Mouse (Mus musculus): ENCODE measurements around the gene Fmr1nb. TPM values are rescaled to one million over a fixed set of nuclear protein-coding genes. Genes with fewer than 3 reads are reported as not detected.
"Not testable (repeated sequence)": the region's sequence is repeated elsewhere in the genome, so short reads cannot be mapped to it uniquely, and the experiment has no call there.

The Fmr1nb gene
- 0.54 TPM in 1 of 2 replicates, not detected in the other for polyA plus RNA-seq (2014; fragmentation: Nextera tagmentation; extraction: Ambion mirVana)

DNA sequence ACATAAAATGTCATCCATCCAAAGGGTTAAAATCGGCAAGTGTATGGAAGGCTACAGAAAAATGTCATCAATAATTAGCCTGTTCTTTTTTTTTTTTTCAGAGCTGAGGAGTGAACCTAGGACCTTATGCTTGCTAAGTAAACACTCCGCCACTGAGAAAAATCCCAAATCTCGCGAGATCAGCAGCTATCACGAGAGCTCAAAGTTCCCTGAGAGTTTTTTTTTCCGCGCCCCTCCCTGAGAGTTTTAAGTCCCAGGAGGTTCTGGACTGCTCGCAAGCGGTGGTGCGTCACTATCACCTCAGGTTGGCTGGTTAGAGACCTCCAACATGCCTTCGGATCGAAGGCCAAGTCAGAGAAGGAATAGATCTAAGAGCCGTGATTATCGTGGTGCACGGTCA, at the start of gene Fmr1nb:
Fmr1nb (plus strand) TSS at position 234 of the 400 bp plus-strand sequence.
- Histone ChIP-seq H3K27ac (replicated peaks; ENCODE audit: low read depth, low read length) (no peak within 1 kb of the TSS), H3K4me3 (ENCODE audit: low read depth, low read length) (no peak within 1 kb of the TSS), H3K27me3 (replicated peaks; ENCODE audit: control insufficient read depth, insufficient read depth, low read length) (no peaks in the 10 kb centered on the region), H3K4me1 (ENCODE audit: control insufficient read depth, insufficient read depth, low read length) (no peaks in the 10 kb centered on the region), H3K4me2 (ENCODE audit: low read depth, low read length) (no peak within 1 kb of the TSS), H3K9me3 (ENCODE audit: control insufficient read depth, low read length) (no peaks in the 10 kb centered on the region), H3K9ac (ENCODE audit: low read depth, low read length) (no peak within 1 kb of the TSS), H3K36me3 (ENCODE audit: control insufficient read depth, insufficient read depth, low read length) (no peaks in the 10 kb centered on the region)
- ATAC-seq (ENCODE audit: low read depth) (no peak), DNase-seq (ENCODE audit: low spot score) (no peak)
- WGBS: 84% methylated on average over 15 of the region's 15 CpGs

DNA sequence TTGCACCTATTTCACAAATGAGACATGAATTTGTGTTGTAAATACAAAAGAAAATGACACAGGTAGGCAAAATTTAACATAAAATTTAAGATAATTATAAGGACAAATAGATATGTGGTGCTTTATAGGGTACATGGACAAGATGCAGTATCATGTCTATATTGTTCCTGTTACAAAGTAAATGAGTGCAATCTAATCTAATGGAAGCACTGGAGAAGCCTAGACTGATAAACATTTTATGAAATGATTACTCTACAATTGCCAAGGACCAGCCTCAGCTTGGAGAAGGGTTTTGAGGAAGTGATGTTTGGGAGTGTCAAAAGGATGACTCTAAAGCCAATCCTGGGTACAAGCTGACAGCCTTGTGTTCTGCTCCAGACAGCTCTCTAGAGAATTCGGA, 24.7 kb upstream of the Fmr1nb start:
- H3K4me1 ChIP-seq (ENCODE audit: control insufficient read depth, insufficient read depth, low read length): no peaks in the 10 kb centered on the region
- H3K4me2 ChIP-seq (ENCODE audit: low read depth, low read length): no peak overlapping the region
- H3K9ac ChIP-seq (ENCODE audit: low read depth, low read length): no peak overlapping the region
- no peaks in the 10 kb centered on the region for H3K36me3 ChIP-seq (ENCODE audit: control insufficient read depth, insufficient read depth, low read length)
- H3K27ac ChIP-seq (replicated peaks; ENCODE audit: low read depth, low read length): no peak overlapping the region
- H3K27me3 ChIP-seq (replicated peaks; ENCODE audit: control insufficient read depth, insufficient read depth, low read length): no peaks in the 10 kb centered on the region
- DNase-seq (ENCODE audit: low spot score) (no peak), ATAC-seq (ENCODE audit: low read depth) (no peak)
- H3K9me3 ChIP-seq (ENCODE audit: control insufficient read depth, low read length): no peaks in the 10 kb centered on the region
- WGBS: 62% methylated on average over 1 of the region's 1 CpGs
- no peak overlapping the region for H3K4me3 ChIP-seq (ENCODE audit: low read depth, low read length)

- 55% methylated on average over 2 of the region's 2 CpGs for WGBS
- no peaks in the 10 kb centered on the region for H3K27me3 ChIP-seq (replicated peaks; ENCODE audit: control insufficient read depth, insufficient read depth, low read length)
- H3K4me2 ChIP-seq (ENCODE audit: low read depth, low read length): no peak overlapping the region
- H3K36me3 ChIP-seq (ENCODE audit: control insufficient read depth, insufficient read depth, low read length): no peaks in the 10 kb centered on the region
- no peak overlapping the region for H3K27ac ChIP-seq (replicated peaks; ENCODE audit: low read depth, low read length)
- H3K4me1 ChIP-seq (ENCODE audit: control insufficient read depth, insufficient read depth, low read length): no peaks in the 10 kb centered on the region
- no peak for ATAC-seq (ENCODE audit: low read depth)
- no peak for DNase-seq (ENCODE audit: low spot score)
- no peak overlapping the region for H3K4me3 ChIP-seq (ENCODE audit: low read depth, low read length)
- H3K9ac ChIP-seq (ENCODE audit: low read depth, low read length): no peak overlapping the region
- no peaks in the 10 kb centered on the region for H3K9me3 ChIP-seq (ENCODE audit: control insufficient read depth, low read length)
These were observed 21.6 kb upstream of the Fmr1nb start for GRCm38 (mm10) chrX:68740088-68740487.

DNA sequence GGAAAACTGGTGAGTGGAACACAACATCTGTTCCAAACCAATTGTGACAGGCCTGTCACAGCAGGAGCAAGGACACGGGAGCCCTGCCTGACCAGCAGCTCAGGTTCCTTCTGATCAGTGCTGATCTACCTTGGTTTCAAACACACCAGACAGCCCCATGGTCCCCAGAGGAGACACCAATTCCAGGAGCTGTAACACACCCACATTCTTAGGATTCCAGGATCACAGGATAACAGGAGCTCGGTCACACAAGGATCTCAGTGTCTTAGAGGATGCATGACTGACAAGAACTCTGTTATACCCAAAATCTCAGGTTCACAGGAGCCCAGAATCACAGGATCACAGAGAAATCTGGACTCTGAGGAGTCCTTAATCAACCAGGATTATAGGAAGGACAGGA, 58.8 kb downstream of the Fmr1nb start:
- H3K9ac ChIP-seq (ENCODE audit: low read depth, low read length); H3K27me3 ChIP-seq (replicated peaks; ENCODE audit: control insufficient read depth, insufficient read depth, low read length); H3K36me3 ChIP-seq (ENCODE audit: control insufficient read depth, insufficient read depth, low read length); ATAC-seq (ENCODE audit: low read depth); H3K9me3 ChIP-seq (ENCODE audit: control insufficient read depth, low read length); H3K27ac ChIP-seq (replicated peaks; ENCODE audit: low read depth, low read length); H3K4me1 ChIP-seq (ENCODE audit: control insufficient read depth, insufficient read depth, low read length): not testable (repeated sequence)
- H3K4me3 ChIP-seq (ENCODE audit: low read depth, low read length): 0 out of 2 replicates have a peak overlapping the region, but pooled peaks have one; percentile 28
- 36% methylated on average over 2 of the region's 2 CpGs for WGBS
- H3K4me2 ChIP-seq (ENCODE audit: low read depth, low read length): peak overlapping the region; percentile 40
- DNase-seq (ENCODE audit: low spot score): peak; percentile 0

DNA sequence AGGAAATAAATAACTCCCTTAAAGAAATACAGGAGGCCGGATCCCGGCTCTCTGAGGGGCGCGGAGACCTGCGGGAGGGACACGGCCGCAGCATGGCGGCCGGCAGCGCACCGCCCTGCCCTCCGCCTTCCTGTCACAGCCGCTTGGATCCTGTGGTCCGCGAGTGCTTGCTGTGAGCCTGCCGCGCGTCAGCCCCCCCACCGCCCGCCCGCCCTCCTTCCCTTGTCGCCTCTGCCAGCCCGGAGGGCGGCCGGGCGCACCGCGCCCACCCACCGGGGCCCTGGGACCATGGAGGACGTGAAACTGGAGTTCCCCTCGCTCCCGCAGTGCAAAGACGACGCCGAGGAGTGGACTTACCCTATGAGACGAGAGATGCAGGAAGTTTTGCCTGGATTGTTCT, 59.4 kb downstream of the Fmr1nb start, which contains the start of gene Gm14698:
Gm14698 (plus strand) TSS at position 35 of the 400 bp plus-strand sequence.
- not testable (repeated sequence) for H3K27ac ChIP-seq (replicated peaks; ENCODE audit: low read depth, low read length); H3K36me3 ChIP-seq (ENCODE audit: control insufficient read depth, insufficient read depth, low read length); H3K27me3 ChIP-seq (replicated peaks; ENCODE audit: control insufficient read depth, insufficient read depth, low read length); H3K4me1 ChIP-seq (ENCODE audit: control insufficient read depth, insufficient read depth, low read length); H3K9me3 ChIP-seq (ENCODE audit: control insufficient read depth, low read length)
- Histone ChIP-seq H3K4me3 (ENCODE audit: low read depth, low read length) (peak within 1 kb of the TSS; percentile 28), H3K9ac (ENCODE audit: low read depth, low read length) (peak within 1 kb of the TSS; percentile 51; the same call in 1 of the 2 replicates), H3K4me2 (ENCODE audit: low read depth, low read length) (peak within 1 kb of the TSS; percentile 40)
- DNase-seq (ENCODE audit: low spot score): peak; percentile 7
- peak; percentile 86 for ATAC-seq (ENCODE audit: low read depth)
- 27% methylated on average over 9 of the region's 36 CpGs for WGBS

DNA sequence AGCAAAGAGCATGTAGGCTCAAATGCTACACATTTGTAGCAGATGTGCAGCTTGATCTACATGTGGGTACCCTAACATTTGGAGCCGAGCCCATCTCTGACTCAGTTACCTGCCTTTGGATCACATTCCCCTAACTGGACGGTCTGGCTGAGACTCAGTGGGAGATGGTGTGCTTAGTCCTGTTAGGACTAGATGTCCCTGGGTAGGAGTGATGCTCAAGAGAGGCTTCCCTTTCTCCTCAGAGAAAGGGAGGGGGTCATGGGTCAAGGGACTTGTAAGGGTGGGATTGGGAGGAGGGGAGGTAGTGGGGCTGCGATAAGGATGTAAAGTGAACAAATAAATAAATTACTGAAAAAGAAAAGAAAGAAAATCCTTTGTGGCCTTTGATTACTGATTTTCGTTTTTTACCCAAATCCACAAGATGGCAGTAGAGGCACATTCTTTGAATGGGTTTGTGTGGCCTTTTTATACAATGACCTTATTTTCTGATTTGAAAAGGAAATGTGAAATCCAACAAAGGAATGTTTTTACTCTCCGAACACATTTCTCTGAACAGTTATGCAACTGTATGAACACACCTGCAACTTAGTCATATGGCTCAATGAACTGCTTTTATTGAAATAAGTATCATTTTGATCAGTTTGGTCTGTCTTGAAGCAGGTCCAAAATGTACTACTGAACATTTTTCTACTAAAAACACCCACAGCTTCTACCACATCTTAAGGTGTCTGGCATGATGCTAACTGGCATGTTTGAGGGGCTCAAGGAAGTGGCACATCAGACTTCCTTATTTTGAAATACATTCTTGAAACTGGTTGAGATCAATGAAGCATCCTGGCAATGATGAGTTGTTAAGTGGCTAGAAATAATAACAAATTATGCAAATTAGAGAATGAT, 78.2 kb downstream of the Fmr1nb start:
- Histone ChIP-seq H3K9ac (ENCODE audit: low read depth, low read length) (no peak overlapping the region), H3K36me3 (ENCODE audit: control insufficient read depth, insufficient read depth, low read length) (no peaks in the 10 kb centered on the region), H3K9me3 (ENCODE audit: control insufficient read depth, low read length) (no peaks in the 10 kb centered on the region), H3K4me2 (ENCODE audit: low read depth, low read length) (no peak overlapping the region), H3K4me3 (ENCODE audit: low read depth, low read length) (no peak overlapping the region), H3K27me3 (replicated peaks; ENCODE audit: control insufficient read depth, insufficient read depth, low read length) (no peaks in the 10 kb centered on the region), H3K4me1 (ENCODE audit: control insufficient read depth, insufficient read depth, low read length) (no peaks in the 10 kb centered on the region), H3K27ac (replicated peaks; ENCODE audit: low read depth, low read length) (no peak overlapping the region)
- peak; percentile 20 for DNase-seq (ENCODE audit: low spot score)
- no peak for ATAC-seq (ENCODE audit: low read depth)
- WGBS: 29% methylated on average over 5 of the region's 5 CpGs

Other genes starting within 250 kb of the Fmr1nb start
- 53.2 and 61.2 TPM in 2 replicates for gene Fmr1, start 83.3 kb upstream of the Fmr1nb start, polyA plus RNA-seq (2014; fragmentation: Nextera tagmentation; extraction: Ambion mirVana)
- gene Gm14698, start 59.3 kb downstream of the Fmr1nb start, polyA plus RNA-seq (2014; fragmentation: Nextera tagmentation; extraction: Ambion mirVana): 3.8 and 4.2 TPM in 2 replicates
- not detected in 2 replicates for gene Gm6812, start 131.2 kb downstream of the Fmr1nb start, polyA plus RNA-seq (2014; fragmentation: Nextera tagmentation; extraction: Ambion mirVana)

Measured in embryonic facial prominence, embryonic 14.5 days (tissue).